Mouse (Mus musculus): ENCODE data around the gene Cib1. TPM values are rescaled to one million over a fixed set of nuclear protein-coding genes. Genes with fewer than 3 reads are reported as not detected.

Cib1 gene
- polyA plus RNA-seq, 1 experiment from 2014 or later = 285 TPM

GRCm38 (mm10) chr7:80218666-80219065, 13.9 kb downstream of the Cib1 start:
- no peaks in the 10 kb centered on the region for H3K9me3 ChIP-seq (ENCODE audit: control insufficient read depth, low read length)
- 89% methylated on average over 9 of the region's 9 CpGs for WGBS
- no peaks in the 10 kb centered on the region for H3K27me3 ChIP-seq (replicated peaks; ENCODE audit: control insufficient read depth, insufficient read depth, low read length)
- H3K9ac ChIP-seq (ENCODE audit: low read depth, low read length) = no peak overlapping the region
- H3K27ac ChIP-seq (ENCODE audit: low read length) = no peak overlapping the region
- H3K4me3 ChIP-seq (ENCODE audit: low read length) = no peak overlapping the region
- no peak for ATAC-seq
- H3K4me2 ChIP-seq (ENCODE audit: low read depth, low read length) = no peak overlapping the region
- 0 out of 2 replicates have a peak, but pooled peaks cover 15% of the 10 kb centered on the region for H3K36me3 ChIP-seq (ENCODE audit: control insufficient read depth, insufficient read depth, low read length)
- H3K4me1 ChIP-seq (ENCODE audit: control insufficient read depth, insufficient read depth, low read length) = 0 out of 2 replicates have a peak, but pooled peaks cover 2% of the 10 kb centered on the region

- no peak overlapping the region for H3K27ac ChIP-seq (ENCODE audit: low read length)
- no peak overlapping the region for H3K4me2 ChIP-seq (ENCODE audit: low read depth, low read length)
- H3K36me3 ChIP-seq (ENCODE audit: control insufficient read depth, insufficient read depth, low read length) = 0 out of 2 replicates have a peak, but pooled peaks cover 15% of the 10 kb centered on the region
- 82% methylated on average over 8 of the region's 8 CpGs for WGBS
- ATAC-seq = no peak
- no peak overlapping the region for H3K4me3 ChIP-seq (ENCODE audit: low read length)
- no peaks in the 10 kb centered on the region for H3K27me3 ChIP-seq (replicated peaks; ENCODE audit: control insufficient read depth, insufficient read depth, low read length)
- no peaks in the 10 kb centered on the region for H3K9me3 ChIP-seq (ENCODE audit: control insufficient read depth, low read length)
- 0 out of 2 replicates have a peak, but pooled peaks cover 2% of the 10 kb centered on the region for H3K4me1 ChIP-seq (ENCODE audit: control insufficient read depth, insufficient read depth, low read length)
- H3K9ac ChIP-seq (ENCODE audit: low read depth, low read length) = no peak overlapping the region
Observed at GRCm38 (mm10) chr7:80216566-80216965, 16.0 kb downstream of the Cib1 start.

GRCm38 (mm10) chr7:80215398-80215797, 17.2 kb downstream of the Cib1 start:
- Histone ChIP-seq H3K9ac (ENCODE audit: low read depth, low read length) (no peak overlapping the region), H3K4me2 (ENCODE audit: low read depth, low read length) (no peak overlapping the region), H3K4me3 (ENCODE audit: low read length) (no peak overlapping the region), H3K9me3 (ENCODE audit: control insufficient read depth, low read length) (no peaks in the 10 kb centered on the region), H3K36me3 (ENCODE audit: control insufficient read depth, insufficient read depth, low read length) (0 out of 2 replicates have a peak, but pooled peaks cover 15% of the 10 kb centered on the region), H3K27ac (ENCODE audit: low read length) (no peak overlapping the region), H3K4me1 (ENCODE audit: control insufficient read depth, insufficient read depth, low read length) (0 out of 2 replicates have a peak, but pooled peaks cover 2% of the 10 kb centered on the region), H3K27me3 (replicated peaks; ENCODE audit: control insufficient read depth, insufficient read depth, low read length) (no peaks in the 10 kb centered on the region)
- ATAC-seq = peak; percentile 77
- WGBS = 31% methylated on average over 4 of the region's 4 CpGs

- H3K36me3 ChIP-seq (ENCODE audit: control insufficient read depth, insufficient read depth, low read length) = 0 out of 2 replicates have a peak, but pooled peaks cover 15% of the 10 kb centered on the region
Observed at GRCm38 (mm10) chr7:80214459-80214858, 18.2 kb downstream of the Cib1 start.

GRCm38 (mm10) chr7:80213604-80214003, 19.0 kb downstream of the Cib1 start:
- Histone ChIP-seq H3K9me3 (ENCODE audit: control insufficient read depth, low read length) (no peaks in the 10 kb centered on the region), H3K4me1 (ENCODE audit: control insufficient read depth, insufficient read depth, low read length) (peaks cover 9% of the 10 kb centered on the region), H3K27me3 (replicated peaks; ENCODE audit: control insufficient read depth, insufficient read depth, low read length) (no peaks in the 10 kb centered on the region), H3K27ac (ENCODE audit: low read length) (no peak overlapping the region), H3K4me3 (ENCODE audit: low read length) (no peak overlapping the region), H3K9ac (ENCODE audit: low read depth, low read length) (no peak overlapping the region), H3K4me2 (ENCODE audit: low read depth, low read length) (no peak overlapping the region), H3K36me3 (ENCODE audit: control insufficient read depth, insufficient read depth, low read length) (0 out of 2 replicates have a peak, but pooled peaks cover 6% of the 10 kb centered on the region)
- ATAC-seq = no peak
- 91% methylated on average over 7 of the region's 7 CpGs for WGBS

More at GRCm38 (mm10) chr7:80214459-80214858, 18.2 kb downstream of the Cib1 start:
- H3K9me3 ChIP-seq (ENCODE audit: control insufficient read depth, low read length) = no peaks in the 10 kb centered on the region
- no peak overlapping the region for H3K4me2 ChIP-seq (ENCODE audit: low read depth, low read length)
- H3K4me3 ChIP-seq (ENCODE audit: low read length) = no peak overlapping the region
- 0 out of 2 replicates have a peak, but pooled peaks cover 2% of the 10 kb centered on the region for H3K4me1 ChIP-seq (ENCODE audit: control insufficient read depth, insufficient read depth, low read length)
- ATAC-seq = no peak
- no peak overlapping the region for H3K27ac ChIP-seq (ENCODE audit: low read length)
- no peak overlapping the region for H3K9ac ChIP-seq (ENCODE audit: low read depth, low read length)
- H3K27me3 ChIP-seq (replicated peaks; ENCODE audit: control insufficient read depth, insufficient read depth, low read length) = no peaks in the 10 kb centered on the region
- 81% methylated on average over 8 of the region's 8 CpGs for WGBS

GRCm38 (mm10) chr7:80210982-80211381, 21.6 kb downstream of the Cib1 start:
- 87% methylated on average over 4 of the region's 4 CpGs for WGBS
- Histone ChIP-seq H3K4me2 (ENCODE audit: low read depth, low read length) (no peak overlapping the region), H3K9me3 (ENCODE audit: control insufficient read depth, low read length) (no peaks in the 10 kb centered on the region), H3K36me3 (ENCODE audit: control insufficient read depth, insufficient read depth, low read length) (no peaks in the 10 kb centered on the region), H3K9ac (ENCODE audit: low read depth, low read length) (no peak overlapping the region), H3K4me1 (ENCODE audit: control insufficient read depth, insufficient read depth, low read length) (peaks cover 35% of the 10 kb centered on the region), H3K27ac (ENCODE audit: low read length) (no peak overlapping the region), H3K27me3 (replicated peaks; ENCODE audit: control insufficient read depth, insufficient read depth, low read length) (no peaks in the 10 kb centered on the region), H3K4me3 (ENCODE audit: low read length) (no peak overlapping the region)
- no peak for ATAC-seq

GRCm38 (mm10) chr7:80209669-80210068, 22.9 kb downstream of the Cib1 start:
- Histone ChIP-seq H3K4me2 (ENCODE audit: low read depth, low read length) (no peak overlapping the region), H3K9me3 (ENCODE audit: control insufficient read depth, low read length) (no peaks in the 10 kb centered on the region), H3K36me3 (ENCODE audit: control insufficient read depth, insufficient read depth, low read length) (no peaks in the 10 kb centered on the region), H3K4me3 (ENCODE audit: low read length) (no peak overlapping the region), H3K4me1 (ENCODE audit: control insufficient read depth, insufficient read depth, low read length) (peaks cover 39% of the 10 kb centered on the region), H3K27ac (ENCODE audit: low read length) (peak overlapping the region; percentile 93; the same call in 1 of the 2 replicates), H3K9ac (ENCODE audit: low read depth, low read length) (no peak overlapping the region), H3K27me3 (replicated peaks; ENCODE audit: control insufficient read depth, insufficient read depth, low read length) (no peaks in the 10 kb centered on the region)
- 76% methylated on average over 6 of the region's 6 CpGs for WGBS
- ATAC-seq = no peak

- peak; percentile 74 for ATAC-seq
- no peaks in the 10 kb centered on the region for H3K9me3 ChIP-seq (ENCODE audit: control insufficient read depth, low read length)
- H3K4me2 ChIP-seq (ENCODE audit: low read depth, low read length) = peak overlapping the region; percentile 4; the same call in 1 of the 2 replicates
- H3K4me3 ChIP-seq (ENCODE audit: low read length) = no peak overlapping the region
- no peaks in the 10 kb centered on the region for H3K27me3 ChIP-seq (replicated peaks; ENCODE audit: control insufficient read depth, insufficient read depth, low read length)
- H3K36me3 ChIP-seq (ENCODE audit: control insufficient read depth, insufficient read depth, low read length) = no peaks in the 10 kb centered on the region
- H3K27ac ChIP-seq (ENCODE audit: low read length) = peak overlapping the region; percentile 93
- 0 out of 2 replicates have a peak overlapping the region, but pooled peaks have one; percentile 2 for H3K9ac ChIP-seq (ENCODE audit: low read depth, low read length)
- peaks cover 39% of the 10 kb centered on the region for H3K4me1 ChIP-seq (ENCODE audit: control insufficient read depth, insufficient read depth, low read length)
- WGBS = 61% methylated on average over 10 of the region's 10 CpGs
Observed at GRCm38 (mm10) chr7:80208738-80209430, 23.7 kb downstream of the Cib1 start.

GRCm38 (mm10) chr7:80208026-80208642, 24.5 kb downstream of the Cib1 start:
- Histone ChIP-seq H3K9ac (ENCODE audit: low read depth, low read length) (peak overlapping the region; percentile 55), H3K4me2 (ENCODE audit: low read depth, low read length) (peak overlapping the region; percentile 11; the same call in 1 of the 2 replicates), H3K9me3 (ENCODE audit: control insufficient read depth, low read length) (no peaks in the 10 kb centered on the region), H3K4me3 (ENCODE audit: low read length) (no peak overlapping the region), H3K27ac (ENCODE audit: low read length) (peak overlapping the region; percentile 93), H3K27me3 (replicated peaks; ENCODE audit: control insufficient read depth, insufficient read depth, low read length) (no peaks in the 10 kb centered on the region), H3K4me1 (ENCODE audit: control insufficient read depth, insufficient read depth, low read length) (peaks cover 46% of the 10 kb centered on the region), H3K36me3 (ENCODE audit: control insufficient read depth, insufficient read depth, low read length) (no peaks in the 10 kb centered on the region)
- ATAC-seq = peak; percentile 31
- 61% methylated on average over 18 of the region's 18 CpGs for WGBS
